Comparison of ENCODE assay signal across 19 mouse cellular contexts in the genomic region with DNA sequence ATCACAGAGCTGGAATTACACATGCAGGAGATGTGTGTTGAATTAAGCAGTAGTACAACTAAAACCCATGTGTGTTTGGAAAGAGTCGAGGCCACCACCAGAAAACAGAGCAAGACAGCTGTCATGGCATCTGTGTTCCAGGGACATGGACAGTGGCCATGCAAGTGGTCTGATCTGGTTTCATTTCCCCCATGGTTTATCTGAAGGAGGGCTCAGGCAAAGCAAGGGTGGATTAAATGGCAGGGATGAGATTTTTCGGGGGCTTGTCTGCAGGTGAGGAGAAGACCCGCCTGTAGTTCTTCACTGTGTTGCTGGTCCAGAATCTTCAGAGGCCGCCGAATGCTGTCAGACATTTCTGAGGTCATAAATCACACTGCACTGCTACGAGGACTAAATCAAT.
DNase-seq lines count a peak whose midpoint lies in the region; ATAC-seq and TF ChIP-seq lines count a peak whose summit lies in the region.
"Had no signal": no experiment of that assay in that cellular context is flagged by ENCODE, and none has a peak within 500 bp of the region (broad histone marks: within the 10 kb centered on the region; RNA-seq: fewer than 3 reads in every experiment).

No protein-coding gene starts in this region.

- WGBS in kidney, embryonic 16.5 days: 30% methylated on average over 6 of the region's 6 CpGs
- 36% methylated on average over 6 of the region's 6 CpGs for WGBS in stomach, postnatal 0 days

- H3K4me1 ChIP-seq in kidney, embryonic 16.5 days (ENCODE audit: insufficient read depth, low read length): peaks cover 4% of the 10 kb centered on the region; the same call in 1 of the 2 replicates
- no peaks in the 10 kb centered on the region for H3K4me1 ChIP-seq in stomach, postnatal 0 days (replicated peaks; ENCODE audit: control insufficient read depth, insufficient read depth)
- H3K4me1 ChIP-seq: embryonic facial prominence, embryonic 12.5 days; forebrain, embryonic 15.5 days; heart, embryonic 13.5 days had no signal

- intact Hi-C loops in gastrocnemius, adult 2 months (cut with DNase I): no loop called here
- intact Hi-C loops in gastrocnemius, postnatal 14 days (cut with DNase I; ENCODE audit: low total_unique reads): no loop called here

- H3K9ac ChIP-seq in kidney, embryonic 16.5 days (replicated peaks; ENCODE audit: low read length): no peak overlapping the region
- no peak overlapping the region for H3K9ac ChIP-seq in stomach, postnatal 0 days (ENCODE audit: low read length)
- H3K9ac ChIP-seq: embryonic facial prominence, embryonic 12.5 days; forebrain, embryonic 15.5 days; heart, embryonic 13.5 days had no signal

- no peak overlapping the region for H3K27ac ChIP-seq in gastrocnemius, adult 2 months
- H3K27ac ChIP-seq in kidney, embryonic 16.5 days (ENCODE audit: low read length): no peak overlapping the region
- no peak overlapping the region for H3K27ac ChIP-seq in stomach, postnatal 0 days (replicated peaks)
- H3K27ac ChIP-seq: embryonic facial prominence, embryonic 12.5 days; forebrain, embryonic 15.5 days; heart, embryonic 13.5 days; hindbrain, postnatal 0 days had no signal

- no peaks in the 10 kb centered on the region for H3K27me3 ChIP-seq in kidney, embryonic 16.5 days (ENCODE audit: insufficient read depth, low read length)
- H3K27me3 ChIP-seq in stomach, postnatal 0 days (ENCODE audit: control insufficient read depth, insufficient read depth, low read length): no peaks in the 10 kb centered on the region
- H3K27me3 ChIP-seq: embryonic facial prominence, embryonic 12.5 days; forebrain, embryonic 15.5 days; heart, embryonic 13.5 days; Patski had no signal

- peak overlapping the region; percentile 6; the same call in 1 of the 2 replicates for H3K4me2 ChIP-seq in kidney, embryonic 16.5 days (replicated peaks; ENCODE audit: low read depth, low read length)
- peak overlapping the region; percentile 20; the same call in 1 of the 2 replicates for H3K4me2 ChIP-seq in stomach, postnatal 0 days (replicated peaks; ENCODE audit: low read depth)
- H3K4me2 ChIP-seq: embryonic facial prominence, embryonic 12.5 days; forebrain, embryonic 15.5 days; heart, embryonic 13.5 days had no signal

- DNase-seq in gastrocnemius, adult 2 months: no peak
- no peak for DNase-seq in gastrocnemius, postnatal 14 days
- no peak for DNase-seq in kidney, adult 11 months
- peak; percentile 21 for DNase-seq in A20 (ENCODE audit: low read depth, low spot score)
- DNase-seq in stomach, postnatal 0 days (ENCODE audit: low spot score): no peak
- no peak for DNase-seq in urinary bladder, postnatal 10 days (ENCODE audit: low spot score)
- DNase-seq: adrenal gland, postnatal 14 days; cerebellum, adult 11-12 months; cerebellum, adult 9-10 months; cerebellum, postnatal 25 days; gastrocnemius, postnatal 10 days; heart, postnatal 36 days had no signal

- TF ChIP-seq CTCF in gastrocnemius, adult 2 months (IDR thresholded peaks at IDR 0.05): no peak
- TF ChIP-seq CTCF in stomach, postnatal 0 days (IDR thresholded peaks at IDR 0.05; ENCODE audit: low read depth): no peak

- ATAC-seq in kidney, embryonic 16.5 days (ENCODE audit: low FRiP score, low TSS enrichment): no peak
- no peak for ATAC-seq in stomach, postnatal 0 days (ENCODE audit: low FRiP score, low TSS enrichment)
- ATAC-seq: activated CD4-positive, CD25-positive, alpha-beta regulatory T cell, adult 4 months; forebrain, embryonic 15.5 days; hindbrain, postnatal 0 days; Patski had no signal

- H3K9me3 ChIP-seq in kidney, embryonic 16.5 days (ENCODE audit: low read length): no peaks in the 10 kb centered on the region
- H3K9me3 ChIP-seq in stomach, postnatal 0 days (ENCODE audit: control insufficient read depth, low read length): no peaks in the 10 kb centered on the region
- H3K9me3 ChIP-seq: embryonic facial prominence, embryonic 12.5 days; forebrain, embryonic 15.5 days; heart, embryonic 13.5 days had no signal

- H3K4me3 ChIP-seq in gastrocnemius, adult 2 months: peak overlapping the region; percentile 30
- no peak overlapping the region for H3K4me3 ChIP-seq in kidney, embryonic 16.5 days (ENCODE audit: low read length)
- H3K4me3 ChIP-seq in stomach, postnatal 0 days (ENCODE audit: low read depth, low read length): no peak overlapping the region
- H3K4me3 ChIP-seq: embryonic facial prominence, embryonic 12.5 days; forebrain, embryonic 15.5 days; heart, embryonic 13.5 days had no signal

- no peaks in the 10 kb centered on the region for H3K36me3 ChIP-seq in kidney, embryonic 16.5 days (ENCODE audit: insufficient read depth, low read length)
- no peaks in the 10 kb centered on the region for H3K36me3 ChIP-seq in stomach, postnatal 0 days (ENCODE audit: control insufficient read depth, insufficient read depth, low read length)
- H3K36me3 ChIP-seq: embryonic facial prominence, embryonic 12.5 days; forebrain, embryonic 15.5 days; heart, embryonic 13.5 days had no signal

- TF ChIP-seq EP300 in stomach, postnatal 0 days (optimal IDR thresholded peaks at IDR 0.05): no peak
